Mouse (Mus musculus): ENCODE results near the gene Fars2. TPM values are rescaled to one million over a fixed set of nuclear protein-coding genes. Genes with fewer than 3 reads are reported as not detected.

Fars2 gene
- polyA plus RNA-seq, 1 experiment from 2014 or later: 33.0 TPM

GRCm38 (mm10) chr13:36726951-36727778 is 610.0 kb downstream of the Fars2 start:
- Histone ChIP-seq H3K36me3 (ENCODE audit: control insufficient read depth, insufficient read depth, low read length) (no peaks in the 10 kb centered on the region), H3K27ac (replicated peaks; ENCODE audit: low read depth, low read length) (peak overlapping the region; percentile 96), H3K4me3 (replicated peaks; ENCODE audit: low read depth, low read length) (peak overlapping the region; percentile 56), H3K27me3 (ENCODE audit: control insufficient read depth, insufficient read depth, low read length) (peaks cover 45% of the 10 kb centered on the region), H3K9me3 (ENCODE audit: control insufficient read depth, low read length) (no peaks in the 10 kb centered on the region), H3K4me1 (ENCODE audit: control insufficient read depth, insufficient read depth, low read length) (peaks cover 11% of the 10 kb centered on the region; the same call in 1 of the 2 replicates), H3K9ac (replicated peaks; ENCODE audit: low read length) (peak overlapping the region; percentile 84), H3K4me2 (ENCODE audit: low read length) (peak overlapping the region; percentile 76)
- peak; percentile 55 for ATAC-seq (ENCODE audit: low FRiP score, low TSS enrichment)
- WGBS: under 1% methylated on average over 34 of the region's 34 CpGs
- DNase-seq: peak; percentile 89

DNA sequence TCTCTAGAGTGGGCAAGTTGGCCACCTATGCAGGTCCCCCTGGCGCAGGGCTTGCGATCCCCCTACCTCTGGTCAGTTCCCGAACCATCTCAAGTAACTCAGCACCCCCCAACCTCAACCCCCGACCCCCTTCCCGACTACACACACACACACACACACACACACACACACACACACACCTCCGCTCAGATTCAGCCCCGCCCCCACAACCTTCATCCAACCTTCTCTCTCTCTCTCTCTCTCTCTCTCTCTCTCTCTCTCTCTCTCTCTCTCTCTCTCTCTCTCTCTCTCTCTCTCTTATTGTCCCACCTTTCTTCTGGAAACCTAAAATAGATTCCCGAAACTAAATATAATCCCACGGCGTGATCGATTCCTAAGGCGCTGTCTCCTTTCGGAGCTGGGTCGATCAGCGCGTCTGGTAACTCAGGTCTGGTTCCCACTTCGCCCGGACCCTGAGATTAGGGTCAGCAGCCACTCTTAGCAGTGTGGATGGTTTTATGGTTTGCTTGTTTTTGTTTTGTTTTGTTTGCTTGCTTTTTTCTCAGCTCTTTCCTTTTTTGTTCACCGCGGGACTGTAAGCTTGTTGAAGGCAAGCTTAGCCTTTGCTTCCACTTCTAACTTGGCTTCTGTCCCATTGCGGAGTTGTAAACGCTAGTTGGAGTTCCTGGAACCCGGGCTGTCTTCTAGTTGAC is 610.7 kb downstream of the Fars2 start:
- Histone ChIP-seq H3K36me3 (ENCODE audit: control insufficient read depth, insufficient read depth, low read length) (no peaks in the 10 kb centered on the region), H3K4me2 (ENCODE audit: low read length) (peak overlapping the region; percentile 76), H3K4me1 (ENCODE audit: control insufficient read depth, insufficient read depth, low read length) (peaks cover 11% of the 10 kb centered on the region; the same call in 1 of the 2 replicates), H3K27ac (replicated peaks; ENCODE audit: low read depth, low read length) (peak overlapping the region; percentile 96), H3K4me3 (replicated peaks; ENCODE audit: low read depth, low read length) (peak overlapping the region; percentile 56), H3K27me3 (ENCODE audit: control insufficient read depth, insufficient read depth, low read length) (peaks cover 39% of the 10 kb centered on the region; the same call in 1 of the 2 replicates), H3K9ac (replicated peaks; ENCODE audit: low read length) (peak overlapping the region; percentile 84), H3K9me3 (ENCODE audit: control insufficient read depth, low read length) (no peaks in the 10 kb centered on the region)
- WGBS: under 1% methylated on average over 23 of the region's 23 CpGs
- peak; percentile 50 for DNase-seq
- ATAC-seq (ENCODE audit: low FRiP score, low TSS enrichment): no peak

DNA sequence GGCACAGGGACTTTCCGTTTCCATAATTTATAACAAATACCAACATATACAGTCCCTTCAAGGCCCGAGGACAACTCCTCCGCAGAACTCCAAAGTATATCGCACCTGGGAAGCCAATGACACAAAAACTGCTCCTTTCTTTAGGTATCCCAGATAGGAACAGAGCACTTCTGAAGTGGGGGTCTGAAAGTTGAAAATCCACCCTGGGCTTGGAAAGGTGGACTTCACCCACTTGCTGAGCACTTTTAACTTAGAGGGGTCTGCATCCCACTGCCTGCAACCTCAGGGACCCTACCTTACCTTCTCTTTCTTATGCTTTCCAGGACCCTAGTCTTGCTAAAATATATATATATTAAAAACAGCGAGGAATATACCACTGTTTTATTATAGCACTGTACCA is 611.3 kb downstream of the Fars2 start:
- 6% methylated on average over 5 of the region's 5 CpGs for WGBS
- H3K36me3 ChIP-seq (ENCODE audit: control insufficient read depth, insufficient read depth, low read length): no peaks in the 10 kb centered on the region
- peak overlapping the region; percentile 84 for H3K9ac ChIP-seq (replicated peaks; ENCODE audit: low read length)
- DNase-seq (peak; percentile 17), ATAC-seq (ENCODE audit: low FRiP score, low TSS enrichment) (no peak)
- H3K4me3 ChIP-seq (replicated peaks; ENCODE audit: low read depth, low read length): peak overlapping the region; percentile 56
- peak overlapping the region; percentile 76 for H3K4me2 ChIP-seq (ENCODE audit: low read length)
- peak overlapping the region; percentile 96 for H3K27ac ChIP-seq (replicated peaks; ENCODE audit: low read depth, low read length)
- H3K9me3 ChIP-seq (ENCODE audit: control insufficient read depth, low read length): no peaks in the 10 kb centered on the region
- peaks cover 11% of the 10 kb centered on the region; the same call in 1 of the 2 replicates for H3K4me1 ChIP-seq (ENCODE audit: control insufficient read depth, insufficient read depth, low read length)
- H3K27me3 ChIP-seq (ENCODE audit: control insufficient read depth, insufficient read depth, low read length): peaks cover 38% of the 10 kb centered on the region; the same call in 1 of the 2 replicates

GRCm38 (mm10) chr13:36729731-36730340 is 612.6 kb downstream of the Fars2 start:
- peak; percentile 49 for DNase-seq
- ATAC-seq (ENCODE audit: low FRiP score, low TSS enrichment): no peak
- Histone ChIP-seq H3K4me2 (ENCODE audit: low read length) (peak overlapping the region; percentile 76), H3K9me3 (ENCODE audit: control insufficient read depth, low read length) (no peaks in the 10 kb centered on the region), H3K4me3 (replicated peaks; ENCODE audit: low read depth, low read length) (peak overlapping the region; percentile 56), H3K36me3 (ENCODE audit: control insufficient read depth, insufficient read depth, low read length) (no peaks in the 10 kb centered on the region), H3K4me1 (ENCODE audit: control insufficient read depth, insufficient read depth, low read length) (peaks cover 7% of the 10 kb centered on the region; the same call in 1 of the 2 replicates), H3K9ac (replicated peaks; ENCODE audit: low read length) (peak overlapping the region; percentile 84), H3K27me3 (ENCODE audit: control insufficient read depth, insufficient read depth, low read length) (peaks cover 36% of the 10 kb centered on the region), H3K27ac (replicated peaks; ENCODE audit: low read depth, low read length) (peak overlapping the region; percentile 96)
- WGBS: 1% methylated on average over 13 of the region's 13 CpGs

GRCm38 (mm10) chr13:36730341-36730761 is 613.1 kb downstream of the Fars2 start:
- WGBS: 1% methylated on average over 14 of the region's 14 CpGs
- peak overlapping the region; percentile 76 for H3K4me2 ChIP-seq (ENCODE audit: low read length)
- DNase-seq (peak; percentile 47), ATAC-seq (ENCODE audit: low FRiP score, low TSS enrichment) (no peak)
- H3K36me3 ChIP-seq (ENCODE audit: control insufficient read depth, insufficient read depth, low read length): no peaks in the 10 kb centered on the region
- H3K4me3 ChIP-seq (replicated peaks; ENCODE audit: low read depth, low read length): peak overlapping the region; percentile 56
- H3K27me3 ChIP-seq (ENCODE audit: control insufficient read depth, insufficient read depth, low read length): peaks cover 36% of the 10 kb centered on the region
- H3K9me3 ChIP-seq (ENCODE audit: control insufficient read depth, low read length): no peaks in the 10 kb centered on the region
- peak overlapping the region; percentile 96 for H3K27ac ChIP-seq (replicated peaks; ENCODE audit: low read depth, low read length)
- H3K4me1 ChIP-seq (ENCODE audit: control insufficient read depth, insufficient read depth, low read length): peaks cover 4% of the 10 kb centered on the region; the same call in 1 of the 2 replicates
- peak overlapping the region; percentile 84 for H3K9ac ChIP-seq (replicated peaks; ENCODE audit: low read length)

GRCm38 (mm10) chr13:36731016-36731930 is 614.1 kb downstream of the Fars2 start:
- H3K27ac ChIP-seq (replicated peaks; ENCODE audit: low read depth, low read length): peak overlapping the region; percentile 96
- peak overlapping the region; percentile 56 for H3K4me3 ChIP-seq (replicated peaks; ENCODE audit: low read depth, low read length)
- H3K4me2 ChIP-seq (ENCODE audit: low read length): peak overlapping the region; percentile 76
- ATAC-seq (ENCODE audit: low FRiP score, low TSS enrichment): no peak
- H3K9me3 ChIP-seq (ENCODE audit: control insufficient read depth, low read length): no peaks in the 10 kb centered on the region
- WGBS: under 1% methylated on average over 34 of the region's 34 CpGs
- H3K27me3 ChIP-seq (ENCODE audit: control insufficient read depth, insufficient read depth, low read length): peaks cover 36% of the 10 kb centered on the region
- no peaks in the 10 kb centered on the region for H3K36me3 ChIP-seq (ENCODE audit: control insufficient read depth, insufficient read depth, low read length)
- peaks cover 4% of the 10 kb centered on the region; the same call in 1 of the 2 replicates for H3K4me1 ChIP-seq (ENCODE audit: control insufficient read depth, insufficient read depth, low read length)
- DNase-seq: peak; percentile 62
- H3K9ac ChIP-seq (replicated peaks; ENCODE audit: low read length): peak overlapping the region; percentile 84

DNA sequence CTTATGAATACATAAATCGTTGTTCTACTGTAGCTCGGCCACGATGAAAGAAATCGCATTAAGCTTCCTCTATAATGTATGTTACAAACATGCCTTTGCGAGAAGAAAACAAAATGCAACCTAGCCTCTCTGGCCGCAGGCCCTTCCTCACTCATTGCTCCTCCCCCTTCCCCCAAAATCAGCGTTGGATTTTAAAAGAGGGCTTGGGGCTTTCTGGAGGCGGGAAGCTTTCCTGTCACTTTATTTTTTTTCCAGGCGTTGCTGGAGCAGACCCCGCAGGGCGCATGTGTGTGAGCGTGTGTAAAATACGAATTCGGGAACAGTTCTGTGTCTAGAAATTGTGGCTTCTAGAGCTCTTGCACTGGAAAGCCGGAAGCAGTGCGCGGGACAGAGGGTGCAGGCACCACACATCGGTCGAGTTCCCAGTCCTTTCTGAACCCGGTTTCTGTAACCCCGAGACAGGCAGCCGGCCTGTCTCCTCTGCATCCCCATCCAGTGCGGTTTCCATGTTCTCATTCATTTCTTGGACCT is 614.8 kb downstream of the Fars2 start:
- peaks cover 36% of the 10 kb centered on the region for H3K27me3 ChIP-seq (ENCODE audit: control insufficient read depth, insufficient read depth, low read length)
- WGBS: under 1% methylated on average over 23 of the region's 23 CpGs
- ATAC-seq (ENCODE audit: low FRiP score, low TSS enrichment): no peak

More for the DNA sequence above, 614.8 kb downstream of the Fars2 start:
- H3K4me1 ChIP-seq (ENCODE audit: control insufficient read depth, insufficient read depth, low read length): peaks cover 4% of the 10 kb centered on the region; the same call in 1 of the 2 replicates
- peak overlapping the region; percentile 96 for H3K27ac ChIP-seq (replicated peaks; ENCODE audit: low read depth, low read length)
- peak overlapping the region; percentile 76 for H3K4me2 ChIP-seq (ENCODE audit: low read length)
- no peaks in the 10 kb centered on the region for H3K36me3 ChIP-seq (ENCODE audit: control insufficient read depth, insufficient read depth, low read length)
- no peaks in the 10 kb centered on the region for H3K9me3 ChIP-seq (ENCODE audit: control insufficient read depth, low read length)
- H3K4me3 ChIP-seq (replicated peaks; ENCODE audit: low read depth, low read length): peak overlapping the region; percentile 56
- DNase-seq: peak; percentile 75
- H3K9ac ChIP-seq (replicated peaks; ENCODE audit: low read length): peak overlapping the region; percentile 84
